Mouse (Mus musculus) cerebellum, adult 8-10 months (tissue): ENCODE measurements around the gene Tomm34.
"Not testable (repeated sequence)": the region's sequence is repeated elsewhere in the genome, so short reads cannot be mapped to it uniquely, and the experiment has no call there.

Experiments
- DNase-seq: peaks from one replicate; pipeline ENCODE4 v3.0.0; 2022

Tomm34 gene

DNA sequence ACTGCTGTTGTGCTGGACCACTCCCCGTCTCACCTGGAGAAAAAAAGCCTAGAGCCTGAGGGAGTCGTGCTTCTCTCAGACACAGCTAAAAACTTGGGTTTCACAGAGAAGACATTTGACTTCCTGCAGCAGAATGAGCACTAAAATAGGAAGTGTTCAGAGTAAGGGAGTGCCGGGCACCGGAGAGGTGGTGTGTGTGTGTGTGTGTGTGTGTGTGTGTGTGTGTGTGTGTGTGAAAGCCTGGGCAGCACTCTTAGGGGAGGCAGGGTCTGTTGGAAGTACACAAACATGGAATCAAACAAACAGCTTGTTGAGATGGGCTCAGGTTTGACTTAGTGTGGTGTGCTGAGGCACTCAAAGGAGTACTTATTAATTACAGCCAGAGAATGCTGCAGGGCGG, 4.1 kb upstream of the Tomm34 start:
- no peak for DNase-seq

DNA sequence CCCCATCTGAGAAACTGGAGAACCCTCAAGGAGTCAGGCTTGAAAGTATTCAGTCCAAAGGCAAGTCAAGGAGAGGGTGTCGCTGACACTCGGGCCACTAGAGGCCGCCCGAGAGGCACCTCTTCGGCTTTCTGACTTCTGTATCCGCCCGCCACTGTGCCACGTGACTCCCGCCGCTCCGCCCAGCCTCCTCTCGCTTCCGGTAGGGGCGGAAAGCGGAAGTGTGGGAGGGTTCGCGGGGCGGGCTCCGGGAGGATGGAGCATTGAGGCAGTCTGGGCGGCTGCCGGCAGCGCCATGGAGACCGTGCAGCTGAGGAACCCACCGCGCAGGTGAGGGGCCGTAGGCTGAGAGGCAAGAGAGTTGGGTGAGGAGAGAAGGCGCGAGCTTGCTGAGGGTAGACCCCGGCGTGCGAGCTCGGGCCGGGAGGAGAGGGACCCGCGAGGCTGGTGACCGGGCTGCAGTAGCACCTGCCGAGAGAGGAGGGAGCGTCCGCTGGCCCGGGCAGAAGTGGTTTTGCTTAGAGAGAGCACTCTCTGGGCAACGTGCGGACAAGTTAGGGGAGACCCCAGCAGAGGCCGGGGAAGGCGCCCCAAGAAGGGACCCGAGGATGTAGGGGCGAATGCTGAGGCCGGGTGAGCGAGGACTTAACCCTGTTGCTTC, 3.1 kb upstream of the Tomm34 start:
- DNase-seq, result peak; percentile 97

DNA sequence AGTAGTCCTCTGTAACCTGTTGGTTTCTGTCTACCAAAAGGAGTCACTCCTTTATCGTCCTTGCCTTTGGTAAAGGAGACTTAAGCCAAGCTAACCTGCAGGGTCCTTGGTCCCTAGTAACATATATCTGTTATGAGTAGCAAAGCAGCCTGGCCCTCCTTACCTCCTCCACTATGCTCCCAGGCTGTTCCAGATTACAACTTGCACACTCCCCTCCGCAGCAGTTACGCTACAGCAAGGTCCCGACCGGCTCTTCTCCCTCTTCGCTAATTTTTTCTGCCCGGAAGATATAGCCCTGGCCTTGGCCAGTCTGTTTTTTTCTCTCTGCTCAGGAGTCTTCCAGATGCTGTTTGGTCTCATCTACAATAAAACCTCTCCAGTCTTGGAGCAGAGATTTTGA, 2.2 kb upstream of the Tomm34 start:
- no peak for DNase-seq

DNA sequence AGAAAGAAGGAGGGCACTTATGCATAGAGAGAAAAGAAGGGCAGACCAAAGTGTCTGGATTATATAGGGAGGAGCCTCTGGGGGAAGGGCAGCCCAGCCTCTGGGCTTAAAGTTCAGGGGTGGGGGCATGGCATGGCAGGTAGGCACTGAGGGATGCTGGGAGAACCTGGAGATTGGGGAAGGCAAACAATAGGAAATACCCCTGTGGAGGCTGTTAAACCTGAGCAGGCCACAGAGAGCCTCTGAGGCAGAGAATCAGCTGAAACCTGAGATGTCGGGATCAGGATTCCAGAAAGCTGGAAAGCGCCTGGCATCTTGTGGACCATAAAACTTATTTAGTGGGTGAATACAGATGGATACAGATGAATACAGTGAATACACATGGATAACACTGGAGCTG, 1.1 kb upstream of the Tomm34 start:
- no peak for DNase-seq

DNA sequence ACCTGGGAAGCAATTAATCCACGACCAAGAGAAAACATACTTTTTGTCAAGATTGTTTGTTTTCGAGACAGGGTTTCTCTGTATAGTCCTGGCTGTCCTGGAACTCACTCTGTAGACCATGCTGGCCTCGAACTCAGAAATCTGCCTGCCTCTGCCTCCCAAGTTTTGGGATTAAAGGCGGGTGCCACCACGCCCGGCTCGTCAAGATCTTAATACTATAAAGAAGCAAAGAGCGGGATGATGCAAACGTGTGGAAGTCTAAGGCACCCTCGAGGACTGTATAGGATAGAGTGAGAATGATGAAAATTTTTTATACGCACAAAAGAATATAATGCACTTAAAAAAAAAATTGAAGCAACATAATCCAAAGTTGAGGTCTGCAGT, 460 bp upstream of the Tomm34 start:
- not testable (repeated sequence) for DNase-seq

DNA sequence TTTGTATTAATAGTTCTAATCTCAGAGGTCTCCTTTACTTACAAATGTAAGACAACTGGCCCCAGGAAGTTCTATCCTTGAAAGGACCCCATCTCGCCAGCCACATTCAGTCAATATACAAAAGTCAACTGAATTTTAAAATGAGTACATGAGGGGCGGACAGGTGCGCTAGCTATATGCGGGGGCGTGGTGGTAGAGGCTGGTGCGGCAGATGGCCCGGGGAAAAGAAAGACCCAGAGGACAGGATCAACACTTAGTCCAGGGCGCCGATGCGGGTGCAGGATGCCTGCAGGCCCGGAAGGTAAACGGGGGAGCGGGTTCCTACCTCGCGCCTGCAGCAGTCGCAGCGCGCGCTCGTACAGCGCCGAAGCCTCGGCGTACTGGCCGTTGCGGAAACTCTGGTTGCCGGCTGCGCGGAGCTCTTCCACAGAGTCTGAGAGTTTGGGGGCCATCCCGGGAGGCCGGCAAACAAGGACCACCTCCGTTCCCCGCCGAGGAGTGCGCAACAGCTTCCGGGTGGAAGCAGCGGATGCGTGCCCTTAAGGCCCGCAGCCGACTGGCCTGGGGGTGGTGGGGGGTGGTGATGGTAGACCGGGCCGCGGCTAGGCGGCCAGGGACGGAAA, 716 bp downstream of the Tomm34 start, which contains the start of gene Stk4:
Gene Stk4 (plus strand): TSS at position 181 of the 623 bp plus-strand sequence.
- no peak for DNase-seq

DNA sequence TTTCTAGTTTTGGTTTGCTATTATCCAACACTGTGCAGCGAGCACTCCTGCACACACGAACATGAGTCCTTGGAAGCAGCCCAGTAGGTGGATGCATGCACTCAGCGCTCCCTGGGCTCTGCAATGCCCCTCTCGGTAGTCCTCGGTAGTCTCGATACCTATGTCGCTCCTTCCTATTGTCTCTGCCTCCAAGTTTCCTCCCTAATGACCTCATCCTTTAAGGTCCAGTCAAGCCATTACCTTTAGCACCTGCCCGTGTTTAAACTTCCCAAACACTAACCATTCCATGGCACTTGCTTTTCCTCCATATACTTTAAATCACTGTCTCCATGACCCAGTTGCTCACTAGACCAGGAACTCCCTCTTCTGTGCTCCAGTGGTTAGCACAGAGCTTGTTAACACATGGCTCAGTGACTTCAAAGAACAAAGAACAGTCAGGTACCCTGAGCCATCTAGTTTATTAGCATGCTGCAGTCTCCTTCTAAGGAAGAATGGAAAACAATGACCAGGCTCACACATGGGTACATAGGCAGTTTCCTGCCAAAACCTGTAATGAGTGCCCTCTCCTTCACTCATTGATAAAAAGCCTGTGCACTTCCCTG, 11.2 kb downstream of the Tomm34 start:
- DNase-seq, result no peak

DNA sequence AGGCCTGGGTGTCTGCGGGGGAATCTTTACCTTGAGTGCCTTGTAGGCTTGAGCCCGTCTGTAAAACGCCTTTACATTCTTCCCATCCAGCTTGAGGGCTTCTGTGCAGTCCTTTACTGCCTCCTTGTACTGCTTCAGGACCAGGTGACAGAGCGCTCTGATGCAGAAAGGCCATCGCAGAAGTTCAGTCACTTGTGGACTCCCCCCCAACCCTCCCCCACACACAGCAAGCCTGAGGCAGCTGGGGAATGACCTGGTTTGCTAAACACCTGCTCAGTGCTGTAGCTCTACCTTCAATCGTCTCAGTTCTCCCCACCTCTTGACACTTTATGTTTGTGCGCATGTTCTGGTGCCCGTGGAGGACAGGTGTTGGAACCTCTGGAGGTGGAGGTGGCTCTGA, 16.3 kb downstream of the Tomm34 start:
- no peak for DNase-seq

DNA sequence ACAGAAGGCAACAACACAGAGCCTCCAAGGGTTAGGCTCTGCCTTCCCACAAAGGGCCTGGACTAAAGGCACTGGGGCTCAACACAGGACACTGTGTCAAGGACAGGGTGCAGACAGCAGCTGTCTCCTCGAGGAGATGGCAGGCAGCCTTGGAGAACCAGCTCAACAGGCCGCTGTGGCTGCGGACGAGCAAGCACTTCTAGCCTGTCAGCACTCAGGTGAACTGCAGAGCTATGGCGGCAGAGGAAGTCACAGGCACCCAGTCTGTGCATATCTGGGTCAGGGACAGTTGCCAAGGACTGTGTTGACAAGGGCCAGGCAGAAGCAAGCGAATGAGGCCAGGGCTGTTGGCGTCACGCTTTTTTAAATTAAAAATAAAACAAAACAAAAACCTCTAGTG, 17.2 kb downstream of the Tomm34 start:
- peak; percentile 80 for DNase-seq

DNA sequence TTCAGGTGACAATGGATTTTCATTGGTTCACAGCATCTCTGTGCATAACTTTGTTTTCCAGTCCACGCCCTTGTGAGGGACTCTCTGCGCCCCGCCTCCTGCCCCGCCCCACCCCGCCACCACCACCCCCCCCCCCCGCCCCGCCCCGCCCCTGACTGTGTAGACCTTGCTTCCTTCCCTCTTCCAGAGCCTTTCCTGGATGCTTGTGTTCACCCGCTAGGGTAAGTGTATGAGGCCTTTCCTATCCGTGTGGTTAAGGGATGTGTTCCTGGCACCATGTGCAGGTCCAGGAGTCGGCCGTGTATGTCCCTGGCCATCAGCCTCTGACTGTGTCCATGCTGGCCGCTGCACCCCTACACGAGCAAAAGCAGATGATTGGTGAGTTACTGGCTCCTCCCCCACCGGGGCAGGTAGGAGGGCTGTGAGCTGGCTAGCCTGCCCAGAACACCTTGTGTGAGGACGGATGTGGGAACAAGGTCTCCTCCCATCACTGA, 23.7 kb downstream of the Tomm34 start:
- peak; percentile 62 for DNase-seq

DNA sequence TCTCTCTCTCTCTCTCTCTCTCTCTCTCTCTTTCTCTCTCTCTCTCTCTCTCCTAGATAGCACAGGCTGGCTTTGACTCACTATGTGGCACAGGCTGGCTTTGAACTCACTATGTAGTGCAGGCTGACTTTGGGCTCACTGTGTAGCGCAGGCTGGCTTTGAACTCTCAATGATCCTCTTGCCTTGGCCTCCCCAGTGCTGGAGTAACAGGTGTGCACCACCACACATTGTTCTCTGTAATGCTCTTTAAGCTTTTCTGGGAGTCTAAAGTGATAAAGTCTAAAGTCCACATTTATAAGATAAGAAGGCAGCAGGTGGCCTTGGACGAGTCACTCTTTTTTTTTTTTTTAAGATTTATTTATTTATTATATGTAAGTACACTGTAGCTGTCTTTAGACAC, 29.4 kb downstream of the Tomm34 start:
- no peak for DNase-seq

DNA sequence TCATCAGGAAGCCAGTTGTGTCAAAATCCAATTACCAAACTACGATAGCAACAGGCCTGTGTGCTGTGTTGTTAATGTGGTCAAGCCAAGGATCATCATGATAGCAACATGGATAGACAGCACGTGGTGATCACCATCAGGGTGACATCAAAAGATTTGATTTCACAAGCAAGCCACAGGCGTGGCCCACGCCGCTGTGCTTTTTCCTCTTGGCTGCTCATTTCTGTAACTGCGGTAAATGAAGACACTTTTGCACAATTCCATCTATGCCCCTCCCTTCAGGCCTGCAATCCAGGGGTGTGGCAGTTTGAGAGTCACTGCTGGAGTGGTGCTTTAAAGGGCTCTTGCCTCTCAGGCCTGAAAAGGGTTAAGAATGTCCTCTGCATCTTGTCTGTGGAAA, 30.0 kb downstream of the Tomm34 start:
- no peak for DNase-seq

DNA sequence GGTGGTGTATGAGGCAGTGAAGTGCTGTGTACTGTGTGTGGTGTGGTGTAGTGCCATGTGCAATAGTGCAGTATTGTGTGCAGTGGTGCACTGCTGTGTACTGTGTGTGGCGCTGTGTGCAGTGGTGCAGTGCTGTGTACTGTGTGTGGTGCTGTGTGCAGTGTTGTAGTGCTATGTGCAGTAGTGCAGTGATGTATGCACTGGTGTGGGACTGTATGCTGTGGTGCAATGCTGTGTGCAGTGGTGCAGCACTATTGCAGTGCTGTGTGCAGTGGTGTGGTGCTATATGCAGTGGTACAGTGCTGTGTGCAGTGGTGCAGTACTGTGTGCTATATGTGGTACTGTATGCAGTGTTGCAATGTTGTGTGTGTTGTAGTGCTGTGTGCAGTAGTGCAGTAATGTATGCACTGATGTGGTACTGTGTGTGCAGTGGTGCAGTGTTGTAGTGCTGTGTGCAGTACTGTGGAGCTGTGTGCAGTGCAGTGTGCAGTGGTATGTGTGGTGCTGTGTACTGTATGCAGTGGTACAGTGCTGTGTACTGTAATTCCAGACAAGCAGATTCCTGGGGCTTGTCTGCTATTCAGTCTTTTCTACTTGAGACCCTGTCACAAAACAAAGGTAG, 32.5 kb downstream of the Tomm34 start:
- DNase-seq, result no peak

DNA sequence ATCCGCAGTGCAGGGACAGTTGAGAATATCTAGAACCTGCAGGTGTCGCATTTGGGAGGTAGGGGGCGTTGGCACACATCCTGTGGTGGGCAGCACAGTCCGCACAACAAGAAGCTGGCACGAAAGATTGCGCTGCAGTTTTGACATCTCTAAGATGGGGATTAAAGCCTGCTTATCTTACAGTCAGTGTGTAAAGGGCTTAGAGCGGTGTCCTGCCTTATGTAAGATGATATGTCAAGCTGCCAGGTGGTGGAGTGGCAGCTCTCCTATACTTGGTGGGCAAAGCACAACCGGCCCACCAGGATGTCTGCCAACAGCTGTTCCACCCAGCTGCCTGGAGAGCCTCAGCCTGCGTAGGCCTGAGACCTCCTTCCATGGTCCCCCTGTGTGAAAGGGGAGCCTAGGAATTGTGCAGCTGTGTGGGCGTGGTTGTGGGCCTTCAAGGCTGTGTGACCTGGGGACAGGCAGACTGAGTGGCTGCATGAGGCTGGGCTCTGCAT, 34.4 kb downstream of the Tomm34 start:
- DNase-seq, result no peak

DNA sequence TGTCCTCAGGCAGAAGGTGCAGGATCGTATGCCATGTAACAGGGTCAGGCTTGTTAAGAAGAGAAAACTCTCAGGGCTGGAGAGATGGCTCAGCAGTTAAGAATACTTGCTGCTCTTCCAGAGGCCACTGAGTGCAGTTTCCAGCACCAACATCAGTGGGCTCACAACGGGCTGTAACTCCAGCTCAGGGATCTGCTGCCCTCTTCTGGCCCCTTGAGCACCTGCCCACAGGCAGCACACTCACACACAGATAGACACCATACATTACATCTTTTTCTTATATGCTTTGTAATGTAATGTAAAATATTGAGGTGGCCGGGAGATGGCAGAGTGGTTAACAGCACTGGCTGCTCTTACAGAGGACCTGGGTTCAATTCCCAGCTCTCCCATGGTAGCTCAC, 38.0 kb downstream of the Tomm34 start:
- no peak for DNase-seq

DNA sequence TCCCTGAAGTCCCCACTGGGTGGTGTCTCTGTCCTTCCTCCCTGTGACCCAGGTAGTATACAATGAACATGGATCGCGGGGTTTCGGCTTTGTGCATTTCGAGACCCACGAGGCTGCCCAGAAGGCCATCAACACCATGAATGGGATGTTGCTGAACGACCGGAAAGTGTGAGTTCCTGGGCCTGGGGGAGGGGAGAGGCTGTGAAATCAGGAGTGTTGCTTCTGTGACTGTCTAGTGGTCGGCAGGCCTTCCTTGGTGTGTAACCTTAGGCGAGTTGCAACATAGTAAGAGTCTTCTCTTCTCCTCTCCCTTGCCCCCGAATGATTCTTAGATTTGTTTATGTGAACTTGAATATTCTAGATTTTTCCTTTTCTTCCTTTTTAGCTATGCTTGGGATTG, 39.8 kb downstream of the Tomm34 start:
- DNase-seq, result no peak

DNA sequence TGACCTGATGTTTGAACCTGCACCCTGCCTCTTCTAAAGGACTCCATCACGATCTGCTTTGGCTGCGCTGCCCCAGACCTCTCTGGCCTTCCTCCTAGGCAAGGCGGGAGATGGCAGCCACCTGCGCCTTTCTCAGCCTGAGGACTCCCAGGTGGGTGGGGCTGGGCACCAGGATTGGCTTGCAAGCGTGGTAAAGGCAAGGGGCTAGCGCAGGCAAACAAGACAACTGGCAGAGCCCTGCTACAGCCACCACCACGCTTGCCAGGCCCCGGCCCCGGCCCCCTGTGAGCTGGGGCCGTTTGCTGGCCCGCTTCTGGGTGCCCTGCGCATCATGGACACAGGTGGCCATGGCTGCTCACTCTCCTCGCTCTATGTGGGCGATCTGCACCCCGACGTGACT, 45.8 kb downstream of the Tomm34 start, which contains the start of gene Pabpc1l:
Gene Pabpc1l (plus strand): TSS at position 301 of the 400 bp plus-strand sequence.
- DNase-seq, result no peak

DNA sequence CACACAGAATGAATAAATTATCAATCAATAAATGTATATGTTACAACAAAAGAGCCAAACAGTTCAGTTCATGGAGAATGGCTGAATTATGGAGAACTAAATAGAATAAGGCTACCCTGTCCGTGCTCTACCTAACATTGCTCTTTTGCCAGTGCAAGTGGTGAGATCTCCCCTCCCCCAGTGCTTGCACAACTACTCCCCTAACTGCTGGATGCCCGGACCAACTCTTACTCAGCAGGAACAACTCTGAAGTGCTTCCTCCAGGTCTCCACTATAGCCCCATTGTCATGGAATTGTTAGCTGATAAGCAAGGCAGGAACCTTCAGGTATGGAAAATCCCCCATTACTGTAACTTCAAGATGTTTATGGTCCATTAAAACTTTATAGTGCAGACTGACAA, 48.9 kb downstream of the Tomm34 start:
- no peak for DNase-seq

DNA sequence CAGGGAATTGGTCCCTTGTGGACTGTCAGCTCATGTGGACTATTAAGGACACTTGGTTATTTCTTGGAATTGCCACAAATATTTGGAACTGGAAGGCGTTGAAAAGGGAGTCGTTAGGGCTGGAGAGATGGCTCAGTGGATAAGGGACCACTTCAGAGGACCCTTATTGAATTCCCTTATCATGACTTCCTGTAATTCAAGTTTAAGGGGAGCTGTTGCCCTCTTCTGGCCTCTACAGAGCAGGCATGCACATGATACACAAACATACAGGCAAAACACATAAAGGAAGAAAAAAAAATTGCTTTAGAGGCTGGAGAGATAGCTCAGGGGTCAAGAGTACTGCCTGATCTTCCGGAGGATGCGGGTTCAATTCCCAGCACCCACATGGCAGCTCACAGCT, 51.0 kb downstream of the Tomm34 start:
- no peak for DNase-seq

DNA sequence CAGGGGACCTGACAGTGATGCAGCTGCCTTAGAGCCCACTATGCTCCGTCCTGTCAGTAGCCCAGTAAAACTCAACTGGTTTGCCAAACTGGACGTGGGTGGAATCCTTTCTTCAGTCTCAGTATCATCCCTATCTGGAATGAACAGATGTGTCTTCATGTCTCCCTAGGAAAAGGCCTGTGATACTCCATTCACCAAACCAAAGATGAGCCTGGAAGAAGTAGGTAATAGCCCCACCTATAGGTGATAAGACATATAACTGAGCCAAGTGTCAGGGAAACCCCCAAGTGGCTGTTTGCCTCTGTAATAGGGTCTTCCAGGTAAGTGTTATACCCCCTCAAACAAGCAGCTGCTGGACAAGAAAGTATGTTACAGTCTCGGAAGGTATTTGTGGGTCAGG, 52.1 kb downstream of the Tomm34 start:
- DNase-seq, result no peak

DNA sequence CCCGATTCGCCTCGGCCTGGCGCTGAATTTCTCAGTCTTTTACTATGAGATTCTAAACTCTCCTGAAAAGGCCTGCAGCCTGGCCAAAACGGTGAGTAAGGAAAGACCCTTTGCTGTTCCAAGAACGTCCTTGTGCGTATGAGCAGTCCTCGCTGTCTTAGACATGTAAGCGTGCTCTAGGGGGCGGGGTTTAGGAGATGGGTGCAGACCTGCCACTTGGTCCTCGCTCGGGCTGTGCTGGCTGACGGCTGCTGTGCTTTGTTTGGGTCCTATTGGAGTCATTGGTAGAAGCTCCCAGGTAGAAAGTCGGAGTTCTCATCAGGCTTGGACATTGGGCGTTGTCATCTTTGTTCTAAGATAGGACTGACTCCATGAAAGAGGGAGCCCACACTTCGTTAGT, 55.7 kb downstream of the Tomm34 start:
- DNase-seq, result no peak

DNA sequence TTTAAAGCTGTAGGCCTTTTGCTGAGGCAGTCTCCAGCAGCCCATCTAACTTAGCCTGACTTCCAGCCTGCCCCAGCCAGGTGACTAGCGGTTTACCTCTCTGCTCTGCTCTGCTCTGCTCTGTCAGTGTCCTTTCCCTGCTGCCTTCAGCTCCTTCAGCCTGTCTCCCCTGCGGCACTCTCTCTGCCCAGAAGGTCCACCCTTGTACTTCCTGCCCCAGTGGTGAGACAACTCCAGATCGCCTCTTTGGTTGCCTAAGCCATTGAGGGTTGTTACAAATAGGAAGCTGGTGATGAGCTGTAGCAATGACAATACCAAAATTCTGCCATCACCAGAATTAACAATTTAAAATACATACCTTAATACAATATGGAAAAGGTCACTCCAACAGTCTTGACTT, 60.0 kb downstream of the Tomm34 start:
- DNase-seq, result no peak

DNA sequence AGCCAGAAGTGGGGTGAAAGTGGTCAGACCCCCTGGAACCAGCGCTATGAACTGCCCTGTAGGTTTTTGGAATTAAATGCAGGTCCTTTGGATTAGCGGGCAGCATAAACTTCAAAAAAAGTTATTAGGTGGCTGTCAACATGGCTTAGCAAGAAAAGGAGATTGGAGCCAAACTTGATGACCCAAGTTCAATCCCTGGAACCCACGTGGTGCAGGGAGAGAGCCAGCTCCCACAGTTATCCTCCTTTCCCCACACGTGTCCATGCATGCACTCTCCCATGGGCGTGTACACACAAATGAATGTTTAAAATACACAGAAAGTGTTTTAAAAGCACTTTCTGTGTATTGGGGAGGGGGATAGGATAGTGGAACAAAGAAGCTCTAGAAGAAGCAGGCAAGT, 60.5 kb downstream of the Tomm34 start:
- DNase-seq, result no peak

DNA sequence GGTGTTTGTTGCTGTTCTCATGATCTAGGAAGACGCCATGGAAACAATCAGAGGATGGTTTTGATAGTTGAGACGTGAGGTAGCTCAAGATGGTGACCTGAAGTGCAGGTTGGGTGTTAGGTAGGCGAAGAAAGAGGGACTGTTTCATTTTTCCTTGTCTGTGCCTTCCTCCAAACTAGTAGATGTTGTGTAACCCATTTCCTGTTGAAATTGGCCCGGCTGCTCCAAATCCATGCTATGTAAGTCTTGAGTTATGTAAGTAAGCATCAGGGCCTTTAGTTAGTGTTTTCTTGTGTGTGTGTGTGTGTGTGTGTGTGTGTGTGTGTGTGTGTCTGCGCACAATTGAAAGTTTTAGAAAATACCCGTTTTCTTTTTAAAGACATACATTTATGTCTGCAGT, 61.7 kb downstream of the Tomm34 start:
- no peak for DNase-seq
